Mouse (Mus musculus) E14TG2a.4 (cell line): Measurements from ENCODE around the gene Trmt1.

ENCODE experiments used
- CTCF ChIP-seq: conservative IDR thresholded peaks from 2 replicates; pipeline ENCODE4 v1.5.1; 2014; ENCODE audit warnings: low read length
- NANOG ChIP-seq: IDR thresholded peaks from 2 replicates; pipeline ENCODE4 v1.6.1; 2014; ENCODE audit warnings: borderline replicate concordance, low read length, mixed read lengths

DNA sequence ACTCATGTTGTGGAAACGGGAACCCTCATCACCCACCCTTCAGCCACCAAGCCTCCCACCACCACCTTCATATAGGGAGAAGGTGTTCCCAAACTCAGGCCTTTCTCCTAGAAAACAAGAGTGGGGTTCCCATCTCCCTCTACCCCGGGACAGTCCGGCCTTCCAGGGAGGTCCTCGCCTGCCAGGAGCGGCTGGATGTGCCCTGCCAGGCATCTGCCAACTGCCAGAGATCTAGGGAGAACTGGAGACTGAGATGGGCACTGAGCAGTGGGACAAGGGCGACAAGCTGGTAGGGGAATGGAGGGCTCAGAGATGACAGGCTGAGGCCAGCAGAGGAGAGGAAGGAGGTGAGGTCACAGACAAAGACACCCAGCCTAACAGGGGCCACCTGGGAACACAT, 47.9 kb downstream of the Trmt1 start:
- TF ChIP-seq CTCF (no peak), NANOG (no peak)
